Mouse (Mus musculus): Measurements from ENCODE around the gene Snx25.

DNA sequence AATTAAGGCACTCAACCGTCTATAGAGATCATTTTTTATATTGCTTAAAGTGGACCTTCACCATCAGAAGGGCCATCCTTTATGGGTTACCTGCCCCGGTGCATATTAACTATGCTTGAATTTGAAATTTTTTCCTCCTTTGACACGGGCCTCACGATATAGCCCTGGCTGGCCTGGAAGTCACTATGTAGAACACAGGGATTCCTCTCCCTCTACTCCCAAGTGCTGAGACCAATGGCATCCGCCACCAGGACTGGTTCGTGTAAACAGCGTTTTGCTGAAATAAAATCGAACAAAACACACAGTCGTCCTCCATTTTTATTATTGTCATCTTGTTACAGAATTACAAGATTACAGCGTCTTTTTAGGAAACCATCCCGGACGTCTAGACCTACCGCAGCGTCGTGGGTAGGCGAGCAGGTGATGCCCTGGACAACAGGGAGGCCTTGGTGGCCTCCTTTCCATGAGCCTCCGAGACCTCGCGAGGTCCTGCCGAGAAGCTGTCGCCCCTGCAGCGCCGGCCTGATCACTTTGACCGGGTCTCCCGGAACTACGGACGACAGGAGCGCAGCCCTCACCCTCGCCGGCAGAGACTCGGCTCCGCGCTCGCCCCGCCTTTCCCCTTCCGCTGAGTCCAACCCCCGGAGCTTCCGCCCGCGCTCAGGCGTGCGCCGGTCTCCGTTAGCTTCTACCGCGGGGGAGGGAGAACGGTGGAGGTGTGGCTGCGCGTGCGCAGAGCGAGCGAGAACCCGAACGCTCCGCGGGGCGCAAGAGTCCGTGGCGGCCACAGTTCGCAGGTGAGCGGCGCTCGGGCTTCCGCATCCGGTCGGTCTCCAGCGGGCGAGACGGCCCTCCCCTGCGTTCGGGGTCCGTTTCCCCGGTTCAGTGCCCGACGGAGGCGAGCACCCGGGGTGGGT lies 11.3 kb upstream of the Snx25 start:
- TF ChIP-seq CTCF (IDR thresholded peaks at IDR 0.05; ENCODE audit: low read depth): no peak
- no peak for TF ChIP-seq EP300 (IDR thresholded peaks at IDR 0.05; ENCODE audit: low read depth)

All from liver, embryonic 14.5 days (tissue).